Mouse (Mus musculus): ENCODE measurements around the gene Krt31.

Gene Krt31

GRCm38 (mm10) chr11:100006624-100007023 lies 43.7 kb downstream of the Krt31 start:
- peak; percentile 39 for DNase-seq (ENCODE audit: low read depth, low spot score)

DNA sequence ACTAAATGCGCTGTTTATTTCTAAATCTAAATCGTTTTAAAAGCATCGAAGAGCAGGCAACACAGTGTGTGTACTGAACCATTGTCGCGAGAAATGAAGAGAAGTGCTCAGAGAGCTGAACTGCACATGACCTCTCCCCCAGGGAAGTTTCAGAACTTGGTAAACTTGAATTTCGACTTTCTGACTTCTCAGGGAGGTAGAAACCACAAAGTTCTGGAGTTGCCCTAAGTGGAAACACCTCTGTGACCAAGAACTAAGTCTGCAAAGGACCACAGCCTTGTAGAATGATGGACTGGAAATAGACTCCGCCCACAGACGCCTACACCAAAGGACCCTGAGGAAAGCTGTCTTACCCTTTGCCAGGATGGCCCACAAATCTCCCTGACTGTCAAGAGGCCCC lies 44.4 kb downstream of the Krt31 start:
- DNase-seq (ENCODE audit: low read depth, low spot score), result no peak

DNA sequence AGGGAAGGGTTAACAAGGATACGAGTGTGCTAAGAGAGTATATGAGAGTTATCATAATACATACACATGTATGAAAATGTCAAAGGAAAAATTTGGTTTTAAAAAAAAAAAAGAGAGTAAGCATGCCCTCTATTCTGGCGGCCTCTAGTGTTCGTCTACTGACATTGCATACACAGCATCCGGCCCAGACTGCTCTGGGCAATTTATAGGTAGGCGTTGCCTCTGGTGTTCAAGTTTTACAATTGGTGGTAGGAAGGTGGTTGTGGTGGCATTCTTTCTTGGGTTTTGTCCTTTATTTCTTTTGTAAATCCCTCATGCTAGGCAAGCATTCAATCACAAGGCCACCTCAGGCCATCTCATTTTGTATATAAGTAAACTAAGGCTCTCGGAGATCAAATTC lies 45.5 kb downstream of the Krt31 start:
- DNase-seq (ENCODE audit: low read depth, low spot score), result peak; percentile 52

DNA sequence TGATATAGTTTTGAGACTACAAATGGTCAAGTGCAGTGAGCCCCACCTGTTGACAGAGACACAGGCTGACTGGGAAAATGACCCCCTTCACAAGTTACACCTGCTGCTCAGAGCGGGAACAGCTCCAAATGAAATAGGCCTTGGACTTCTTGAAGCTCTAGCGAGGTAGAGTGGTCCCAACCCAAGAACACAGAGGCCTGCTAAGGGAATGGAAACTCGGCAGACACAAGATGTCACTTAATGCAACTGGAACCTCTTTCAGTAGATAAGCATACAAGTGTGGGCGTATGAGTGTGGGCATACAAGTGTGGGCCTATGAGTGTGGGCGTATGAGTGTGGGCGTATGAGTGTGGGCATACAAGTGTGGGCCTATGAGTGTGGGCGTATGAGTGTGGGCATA lies 51.3 kb downstream of the Krt31 start:
- no peak for DNase-seq (ENCODE audit: low read depth, low spot score)
